Mouse (Mus musculus) macrophage (primary cell): ENCODE measurements around the gene Nr1h2. TPM values are rescaled to one million over a fixed set of nuclear protein-coding genes. Genes with fewer than 3 reads are reported as not detected.

ENCODE experiments used
- H3K27ac ChIP-seq: fragments of 350-480 bp; formaldehyde crosslinking; 2 replicates; pipeline ENCODE4 v1.9.0; 2021
- H3K36me3 ChIP-seq: fragments of 350-480 bp; formaldehyde crosslinking; 2 replicates; pipeline ENCODE4 v1.9.0; 2021; ENCODE audit errors: inconsistent target
- H3K4me3 ChIP-seq: fragments of 350-480 bp; formaldehyde crosslinking; 2 replicates; pipeline ENCODE4 v1.9.0; 2021; ENCODE audit errors: inconsistent target
- H3K79me2 ChIP-seq: fragments of 350-480 bp; formaldehyde crosslinking; 2 replicates; pipeline ENCODE4 v1.9.0; 2021; ENCODE audit errors: inconsistent target
- WGBS: methylation state at CpG from one replicate; pipeline ENCODE4 v1.1.7; 2026; ENCODE audit warnings: inconsistent platforms; ENCODE audit not compliant: missing documents; 5-methylcytosine and 5-hydroxymethylcytosine counted together
- polyA plus RNA-seq: library from polyadenylated mRNA; stranded (reverse); fragments of 250-400 nt; gene quantifications from 3 replicates; pipeline ENCODE4 v1.2.4, GENCODE M21; 2018; ENCODE audit warnings: inconsistent platforms

Gene Nr1h2
- polyA plus RNA-seq, 1 experiment from 2014 or later = 55.3 TPM

GRCm38 (mm10) chr7:44590402-44591347, 36.9 kb upstream of the Nr1h2 start, which contains the start of gene Kcnc3:
TSS of gene Kcnc3 (plus strand) at chr7:44590664.
- Histone ChIP-seq H3K79me2 (no peaks in the 10 kb centered on the region), H3K4me3 (no peak within 1 kb of the TSS), H3K36me3 (no peaks in the 10 kb centered on the region), H3K27ac (no peak within 1 kb of the TSS)
- WGBS = under 1% methylated on average over 79 of the region's 80 CpGs

- H3K27ac ChIP-seq = no peak overlapping the region
- 25% methylated on average over 12 of the region's 13 CpGs for WGBS
- H3K4me3 ChIP-seq = no peak overlapping the region
- H3K79me2 ChIP-seq = no peaks in the 10 kb centered on the region
- no peaks in the 10 kb centered on the region for H3K36me3 ChIP-seq
These were observed 36.2 kb upstream of the Nr1h2 start for GRCm38 (mm10) chr7:44589946-44590345.

GRCm38 (mm10) chr7:44589149-44589548, 35.4 kb upstream of the Nr1h2 start:
- no peak overlapping the region; the same call in 1 of the 2 replicates for H3K4me3 ChIP-seq
- H3K36me3 ChIP-seq = no peaks in the 10 kb centered on the region
- WGBS = 2% methylated on average over 33 of the region's 33 CpGs
- H3K27ac ChIP-seq = no peak overlapping the region
- H3K79me2 ChIP-seq = no peaks in the 10 kb centered on the region

GRCm38 (mm10) chr7:44588338-44588737, 34.6 kb upstream of the Nr1h2 start:
- WGBS = 19% methylated on average over 12 of the region's 12 CpGs
- Histone ChIP-seq H3K27ac (no peak overlapping the region), H3K36me3 (no peaks in the 10 kb centered on the region), H3K4me3 (no peak overlapping the region), H3K79me2 (no peaks in the 10 kb centered on the region)

- H3K36me3 ChIP-seq = no peaks in the 10 kb centered on the region
- no peak overlapping the region for H3K4me3 ChIP-seq
These were observed 33.9 kb upstream of the Nr1h2 start for GRCm38 (mm10) chr7:44587676-44588075.

GRCm38 (mm10) chr7:44586930-44587329, 33.2 kb upstream of the Nr1h2 start:
- Histone ChIP-seq H3K36me3 (no peaks in the 10 kb centered on the region), H3K27ac (no peak overlapping the region)
- WGBS = 5% methylated on average over 18 of the region's 18 CpGs

More at GRCm38 (mm10) chr7:44587676-44588075, 33.9 kb upstream of the Nr1h2 start:
- no peaks in the 10 kb centered on the region for H3K79me2 ChIP-seq
- 50% methylated on average over 6 of the region's 6 CpGs for WGBS
- H3K27ac ChIP-seq = no peak overlapping the region

DNA sequence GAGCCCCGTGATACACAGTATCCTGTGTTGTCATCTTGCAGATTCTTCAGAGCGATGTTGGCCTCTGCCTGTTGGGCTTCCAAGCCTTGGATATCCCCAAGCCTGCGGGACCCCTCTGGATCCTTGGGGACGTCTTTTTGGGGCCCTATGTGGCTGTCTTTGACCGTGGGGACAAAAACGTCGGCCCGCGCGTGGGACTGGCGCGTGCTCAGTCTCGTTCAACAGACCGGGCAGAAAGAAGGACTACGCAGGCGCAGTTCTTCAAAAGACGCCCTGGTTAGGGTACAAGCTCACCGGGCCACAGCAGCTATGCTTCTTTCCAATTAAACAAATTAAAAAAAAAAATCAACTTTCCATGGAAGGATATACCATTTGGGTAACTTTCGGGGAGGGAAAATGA, 32.8 kb upstream of the Nr1h2 start:
- Histone ChIP-seq H3K36me3 (no peaks in the 10 kb centered on the region), H3K79me2 (no peaks in the 10 kb centered on the region), H3K4me3 (no peak overlapping the region), H3K27ac (no peak overlapping the region)
- WGBS = 29% methylated on average over 19 of the region's 19 CpGs

More at GRCm38 (mm10) chr7:44586930-44587329, 33.2 kb upstream of the Nr1h2 start:
- Histone ChIP-seq H3K79me2 (no peaks in the 10 kb centered on the region), H3K4me3 (no peak overlapping the region)

DNA sequence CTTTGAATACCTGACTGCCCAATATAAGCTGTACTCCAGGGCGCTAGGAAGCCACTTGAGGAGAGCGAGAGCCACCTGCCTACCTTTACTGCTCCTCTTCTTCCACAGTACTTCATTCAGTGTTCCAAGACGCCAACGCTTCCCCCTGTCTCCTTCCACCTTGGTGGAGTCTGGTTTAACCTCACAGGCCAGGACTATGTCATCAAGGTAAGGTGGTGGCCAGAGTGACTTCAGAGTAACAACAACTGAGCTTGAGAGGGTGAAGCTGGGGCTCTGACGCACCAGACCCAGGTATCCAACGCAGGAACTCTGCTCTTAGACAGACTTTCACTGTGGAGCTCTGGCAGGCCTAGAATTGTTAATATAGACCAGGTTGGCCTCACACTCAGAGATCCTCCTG, 31.9 kb upstream of the Nr1h2 start:
- Histone ChIP-seq H3K27ac (no peak overlapping the region), H3K36me3 (no peaks in the 10 kb centered on the region), H3K4me3 (no peak overlapping the region), H3K79me2 (no peaks in the 10 kb centered on the region)
- 89% methylated on average over 6 of the region's 6 CpGs for WGBS

DNA sequence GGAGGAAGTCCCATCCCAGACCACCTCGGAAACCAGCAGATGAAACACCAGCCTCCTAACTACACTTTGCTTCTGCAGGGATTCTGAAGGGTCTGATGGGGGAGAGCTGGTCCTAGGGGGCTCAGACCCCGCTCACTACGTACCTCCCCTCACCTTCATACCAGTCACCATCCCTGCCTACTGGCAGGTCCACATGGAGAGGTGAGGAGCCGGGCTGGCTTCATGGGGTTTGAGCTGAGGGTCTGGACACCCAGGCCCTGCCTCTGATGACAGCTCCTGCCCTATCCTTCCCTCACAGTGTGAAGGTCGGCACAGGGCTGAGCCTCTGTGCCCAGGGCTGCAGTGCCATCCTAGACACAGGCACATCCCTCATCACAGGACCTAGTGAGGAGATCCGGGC, 31.2 kb upstream of the Nr1h2 start:
- Histone ChIP-seq H3K27ac (no peak overlapping the region), H3K4me3 (no peak overlapping the region), H3K79me2 (no peaks in the 10 kb centered on the region), H3K36me3 (no peaks in the 10 kb centered on the region)
- 87% methylated on average over 6 of the region's 6 CpGs for WGBS

DNA sequence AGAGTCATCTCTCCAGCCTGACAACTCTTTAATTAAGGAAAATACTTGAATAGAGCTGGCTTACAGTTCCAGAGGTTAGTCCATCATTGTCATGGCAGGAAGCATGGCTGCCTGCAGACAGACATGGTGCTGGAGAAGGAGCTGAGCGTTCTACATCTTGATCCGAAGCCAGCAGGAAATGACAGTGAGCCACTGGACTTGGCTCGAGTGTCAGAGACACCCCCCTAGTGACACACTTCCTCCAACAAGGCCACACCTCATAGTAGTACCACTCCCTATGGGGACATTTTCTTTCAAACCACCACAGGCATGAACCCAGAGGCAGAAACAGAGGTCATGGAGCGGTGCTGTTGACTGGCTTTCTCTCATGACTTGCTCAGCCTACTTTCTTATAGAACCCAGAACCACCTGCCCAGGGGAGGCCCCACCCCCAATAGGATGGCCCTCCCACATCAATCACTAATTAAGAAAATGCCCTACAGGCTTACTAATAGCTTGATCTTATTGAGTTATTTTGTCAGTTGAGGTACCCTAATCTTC, 30.6 kb upstream of the Nr1h2 start:
- no peak overlapping the region for H3K27ac ChIP-seq
- H3K36me3 ChIP-seq = no peaks in the 10 kb centered on the region
- no peak overlapping the region for H3K4me3 ChIP-seq
- no peaks in the 10 kb centered on the region for H3K79me2 ChIP-seq
- 56% methylated on average over 4 of the region's 4 CpGs for WGBS

DNA sequence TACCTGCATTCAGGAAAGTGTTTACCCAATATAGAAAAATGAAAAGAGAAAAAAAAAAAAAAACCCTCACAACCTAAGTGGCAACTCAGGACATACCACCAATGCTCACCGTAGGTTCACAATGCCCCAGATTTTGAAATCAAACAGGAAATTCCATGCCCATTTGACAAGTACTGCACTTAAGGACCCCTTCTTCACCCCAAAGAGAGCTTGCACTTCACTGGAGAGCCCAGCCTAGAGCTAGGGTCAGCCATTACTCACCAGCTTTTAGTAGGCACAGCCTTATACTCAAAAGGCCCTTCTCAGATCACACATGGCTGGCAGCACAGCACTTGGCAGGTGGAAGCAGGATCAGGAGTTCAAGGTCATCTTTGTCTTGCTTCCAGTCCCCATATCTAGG, 29.4 kb upstream of the Nr1h2 start:
- WGBS = 85% methylated on average over 1 of the region's 1 CpGs
- Histone ChIP-seq H3K36me3 (no peaks in the 10 kb centered on the region), H3K79me2 (no peaks in the 10 kb centered on the region), H3K27ac (no peak overlapping the region), H3K4me3 (no peak overlapping the region)

- no peaks in the 10 kb centered on the region for H3K79me2 ChIP-seq
- no peaks in the 10 kb centered on the region for H3K36me3 ChIP-seq
- H3K27ac ChIP-seq = no peak overlapping the region
- no peak overlapping the region for H3K4me3 ChIP-seq
- WGBS = 96% methylated on average over 4 of the region's 5 CpGs
These were observed 29.0 kb upstream of the Nr1h2 start for GRCm38 (mm10) chr7:44582709-44583108.

DNA sequence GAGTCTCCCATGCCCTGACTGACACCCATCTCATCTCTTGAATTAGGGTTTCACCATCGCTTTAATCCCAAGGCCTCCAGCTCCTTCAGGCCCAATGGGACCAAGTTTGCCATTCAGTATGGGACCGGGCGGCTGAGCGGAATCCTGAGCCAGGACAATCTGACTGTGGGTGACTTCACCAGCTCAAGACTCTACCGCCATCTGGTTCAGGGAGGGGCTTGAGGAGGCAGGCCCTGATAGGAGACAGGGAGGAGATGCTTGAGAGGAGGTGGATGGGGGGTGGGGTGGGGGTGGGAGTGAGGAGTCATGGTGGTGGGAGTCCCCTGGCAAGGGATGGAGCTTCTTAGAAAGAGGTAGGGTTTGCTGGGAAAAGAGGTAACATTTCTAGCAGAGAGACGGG, 27.9 kb upstream of the Nr1h2 start:
- Histone ChIP-seq H3K36me3 (no peaks in the 10 kb centered on the region), H3K4me3 (no peak overlapping the region), H3K27ac (no peak overlapping the region), H3K79me2 (no peaks in the 10 kb centered on the region)
- whole genome bisulfite sequencing = 98% methylated on average over 6 of the region's 6 CpGs

GRCm38 (mm10) chr7:44576333-44576844, 22.6 kb upstream of the Nr1h2 start:
- H3K27ac ChIP-seq = no peak overlapping the region

DNA sequence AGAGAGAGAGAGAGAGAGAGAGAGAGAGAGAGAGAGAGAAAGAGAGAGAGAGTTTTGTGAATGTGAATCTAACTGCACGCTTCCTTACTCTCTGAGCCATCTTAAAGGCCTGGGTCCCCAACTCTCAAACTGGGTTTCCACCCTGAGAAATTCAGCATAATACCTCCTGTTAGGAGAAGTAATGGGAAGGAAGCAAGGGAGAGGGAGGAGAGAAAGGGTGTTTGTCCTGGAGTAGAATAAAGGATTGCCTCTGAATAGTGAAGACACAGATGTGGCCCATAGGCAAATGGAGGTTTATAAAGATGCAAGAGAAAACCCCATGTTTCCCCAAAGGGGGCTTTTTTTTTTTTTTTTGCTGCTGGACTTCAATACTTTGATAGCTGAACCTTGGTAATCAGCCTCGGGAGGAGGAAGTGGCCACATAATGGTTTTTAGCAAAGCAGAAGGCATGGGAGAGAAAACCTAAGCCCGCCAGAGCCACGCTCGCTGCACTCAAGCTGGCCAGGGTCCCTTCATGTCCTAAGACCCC, 19.3 kb upstream of the Nr1h2 start:
- 34% methylated on average over 5 of the region's 5 CpGs for WGBS

More at GRCm38 (mm10) chr7:44576333-44576844, 22.6 kb upstream of the Nr1h2 start:
- WGBS = 98% methylated on average over 5 of the region's 5 CpGs
- Histone ChIP-seq H3K79me2 (peaks cover 11% of the 10 kb centered on the region; the same call in 1 of the 2 replicates), H3K36me3 (no peaks in the 10 kb centered on the region), H3K4me3 (no peak overlapping the region)

More for the DNA sequence above, 19.3 kb upstream of the Nr1h2 start:
- Histone ChIP-seq H3K79me2 (peaks cover 11% of the 10 kb centered on the region; the same call in 1 of the 2 replicates), H3K27ac (no peak overlapping the region), H3K4me3 (peak overlapping the region; percentile 20), H3K36me3 (no peaks in the 10 kb centered on the region)
